Mouse (Mus musculus): Measurements from ENCODE around the gene Kif13a. TPM values are rescaled to one million over a fixed set of nuclear protein-coding genes. Genes with fewer than 3 reads are reported as not detected.
A peak's percentile ranks its signal among the peaks of the same experiment; 100 is the strongest.

Gene Kif13a
- polyA plus RNA-seq, 1 experiment from 2014 or later: 13.5 TPM

DNA sequence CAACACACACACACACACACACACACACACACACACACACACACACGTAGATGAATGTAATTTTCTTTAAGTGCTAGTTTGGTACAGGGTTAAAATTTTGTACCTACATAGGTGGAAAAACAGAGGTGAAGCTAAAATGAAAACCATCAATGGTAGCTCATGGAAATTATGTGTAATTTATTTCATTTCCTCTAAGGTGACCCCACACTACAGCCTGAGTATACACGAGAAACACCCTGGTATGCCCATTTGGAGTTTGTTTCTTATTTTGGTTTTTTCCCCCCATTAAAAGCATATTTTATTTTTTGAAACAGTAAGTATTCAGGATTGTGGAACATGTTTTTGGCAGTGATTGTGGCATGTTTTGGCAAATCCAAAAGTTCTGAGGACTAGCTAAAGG is 21.3 kb downstream of the Kif13a start:
- no peaks in the 10 kb centered on the region for H3K36me3 ChIP-seq (ENCODE audit: control insufficient read depth, insufficient read depth, low read length)
- H3K4me1 ChIP-seq (replicated peaks; ENCODE audit: control insufficient read depth, insufficient read depth): peaks cover 2% of the 10 kb centered on the region; the same call in 1 of the 2 replicates
- no peak for DNase-seq (ENCODE audit: low spot score)
- no peaks in the 10 kb centered on the region for H3K27me3 ChIP-seq (ENCODE audit: control insufficient read depth, insufficient read depth, low read length)
- TF ChIP-seq EP300 (optimal IDR thresholded peaks at IDR 0.05): no peak
- TF ChIP-seq CTCF (IDR thresholded peaks at IDR 0.05; ENCODE audit: low read depth): no peak
- H3K9ac ChIP-seq (ENCODE audit: low read length): no peak overlapping the region
- no peak overlapping the region for H3K27ac ChIP-seq (replicated peaks)
- ATAC-seq (ENCODE audit: low FRiP score, low TSS enrichment): no peak
- WGBS: 70% methylated on average over 2 of the region's 2 CpGs
- H3K9me3 ChIP-seq (ENCODE audit: control insufficient read depth, low read length): no peaks in the 10 kb centered on the region
- no peak overlapping the region for H3K4me2 ChIP-seq (replicated peaks; ENCODE audit: low read depth)
- H3K4me3 ChIP-seq (ENCODE audit: low read depth, low read length): no peak overlapping the region

DNA sequence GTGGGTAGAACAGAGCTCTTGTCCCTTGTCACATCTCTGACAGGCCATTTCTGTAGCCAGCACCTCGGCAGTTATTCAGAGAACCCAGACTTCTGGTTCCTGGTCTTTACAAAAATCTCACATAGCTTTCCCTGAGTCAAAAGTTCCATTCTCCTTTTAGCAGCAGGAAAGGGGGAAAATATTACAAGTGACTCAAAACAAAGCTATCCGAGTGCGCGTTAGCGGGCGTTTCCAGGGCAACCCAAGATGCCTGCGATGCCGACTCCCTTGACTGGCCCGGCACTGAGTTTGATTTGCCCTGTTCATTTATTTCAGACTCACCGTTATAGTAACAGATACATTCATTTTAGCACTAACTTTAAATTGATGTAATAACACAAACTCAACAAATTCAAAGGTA is 21.8 kb downstream of the Kif13a start:
- WGBS: 47% methylated on average over 10 of the region's 10 CpGs
- no peak for ATAC-seq (ENCODE audit: low FRiP score, low TSS enrichment)
- TF ChIP-seq CTCF (IDR thresholded peaks at IDR 0.05; ENCODE audit: low read depth): no peak
- TF ChIP-seq EP300 (optimal IDR thresholded peaks at IDR 0.05): no peak

DNA sequence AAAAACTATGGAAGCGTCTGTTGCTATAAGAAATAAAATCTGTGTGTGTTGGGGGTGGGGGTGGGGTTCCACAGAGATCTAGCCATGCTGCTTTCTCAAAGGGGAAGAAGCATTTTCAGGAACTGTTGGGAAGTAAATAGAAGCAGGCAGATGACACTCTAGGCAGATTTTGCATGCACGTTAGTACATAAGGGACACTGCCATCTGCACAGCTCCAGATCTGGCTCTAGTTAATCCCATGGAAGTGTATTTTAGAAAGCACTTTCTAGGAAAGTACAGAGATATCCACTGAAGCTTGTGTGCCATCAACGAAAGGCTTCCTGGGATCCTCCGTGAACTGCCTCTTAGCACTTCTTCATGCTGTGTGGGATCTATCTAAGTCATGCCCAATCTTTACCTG is 22.6 kb downstream of the Kif13a start:
- Histone ChIP-seq H3K4me2 (replicated peaks; ENCODE audit: low read depth) (no peak overlapping the region), H3K36me3 (ENCODE audit: control insufficient read depth, insufficient read depth, low read length) (no peaks in the 10 kb centered on the region), H3K27me3 (ENCODE audit: control insufficient read depth, insufficient read depth, low read length) (no peaks in the 10 kb centered on the region), H3K4me1 (replicated peaks; ENCODE audit: control insufficient read depth, insufficient read depth) (peaks cover 2% of the 10 kb centered on the region; the same call in 1 of the 2 replicates), H3K4me3 (ENCODE audit: low read depth, low read length) (no peak overlapping the region), H3K9ac (ENCODE audit: low read length) (no peak overlapping the region), H3K27ac (replicated peaks) (no peak overlapping the region), H3K9me3 (ENCODE audit: control insufficient read depth, low read length) (no peaks in the 10 kb centered on the region)
- no peak for TF ChIP-seq EP300 (optimal IDR thresholded peaks at IDR 0.05)
- TF ChIP-seq CTCF (IDR thresholded peaks at IDR 0.05; ENCODE audit: low read depth): no peak
- no peak for ATAC-seq (ENCODE audit: low FRiP score, low TSS enrichment)
- no peak for DNase-seq (ENCODE audit: low spot score)
- WGBS: 90% methylated on average over 4 of the region's 4 CpGs

More for the DNA sequence above, 21.8 kb downstream of the Kif13a start:
- H3K4me2 ChIP-seq (replicated peaks; ENCODE audit: low read depth): no peak overlapping the region
- H3K27ac ChIP-seq (replicated peaks): no peak overlapping the region
- H3K9me3 ChIP-seq (ENCODE audit: control insufficient read depth, low read length): no peaks in the 10 kb centered on the region
- H3K4me1 ChIP-seq (replicated peaks; ENCODE audit: control insufficient read depth, insufficient read depth): peaks cover 2% of the 10 kb centered on the region; the same call in 1 of the 2 replicates
- peak; percentile 28 for DNase-seq (ENCODE audit: low spot score)
- H3K36me3 ChIP-seq (ENCODE audit: control insufficient read depth, insufficient read depth, low read length): no peaks in the 10 kb centered on the region
- H3K27me3 ChIP-seq (ENCODE audit: control insufficient read depth, insufficient read depth, low read length): no peaks in the 10 kb centered on the region
- H3K9ac ChIP-seq (ENCODE audit: low read length): no peak overlapping the region
- H3K4me3 ChIP-seq (ENCODE audit: low read depth, low read length): no peak overlapping the region

DNA sequence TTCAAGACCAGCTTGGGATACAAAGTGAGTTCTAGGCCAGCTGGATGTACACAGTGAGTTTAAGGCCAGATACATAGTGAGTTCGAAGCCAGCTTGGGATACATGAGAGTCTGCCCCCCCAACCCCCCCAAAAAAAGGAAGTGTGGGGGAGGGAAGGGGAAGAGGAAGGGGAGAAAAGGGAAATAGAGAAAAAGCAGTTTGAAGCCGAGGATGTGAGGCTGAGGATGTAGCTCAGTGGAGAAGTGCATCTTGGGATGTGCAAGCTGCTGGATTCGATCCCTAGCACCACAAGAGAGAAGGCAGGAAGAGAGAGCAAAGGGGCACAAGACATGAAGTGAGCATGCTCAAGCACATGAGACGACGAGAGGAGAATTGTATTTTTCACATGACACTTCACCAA is 23.7 kb downstream of the Kif13a start:
- no peaks in the 10 kb centered on the region for H3K27me3 ChIP-seq (ENCODE audit: control insufficient read depth, insufficient read depth, low read length)
- no peaks in the 10 kb centered on the region for H3K4me1 ChIP-seq (replicated peaks; ENCODE audit: control insufficient read depth, insufficient read depth)
- H3K4me3 ChIP-seq (ENCODE audit: low read depth, low read length): no peak overlapping the region
- 83% methylated on average over 5 of the region's 5 CpGs for WGBS
- H3K9ac ChIP-seq (ENCODE audit: low read length): no peak overlapping the region; the same call in 1 of the 2 replicates
- ATAC-seq (ENCODE audit: low FRiP score, low TSS enrichment) (no peak), DNase-seq (ENCODE audit: low spot score) (no peak)
- TF ChIP-seq EP300 (optimal IDR thresholded peaks at IDR 0.05): no peak
- TF ChIP-seq CTCF (IDR thresholded peaks at IDR 0.05; ENCODE audit: low read depth): no peak
- no peaks in the 10 kb centered on the region for H3K9me3 ChIP-seq (ENCODE audit: control insufficient read depth, low read length)
- H3K4me2 ChIP-seq (replicated peaks; ENCODE audit: low read depth): no peak overlapping the region
- no peaks in the 10 kb centered on the region for H3K36me3 ChIP-seq (ENCODE audit: control insufficient read depth, insufficient read depth, low read length)
- no peak overlapping the region for H3K27ac ChIP-seq (replicated peaks)

DNA sequence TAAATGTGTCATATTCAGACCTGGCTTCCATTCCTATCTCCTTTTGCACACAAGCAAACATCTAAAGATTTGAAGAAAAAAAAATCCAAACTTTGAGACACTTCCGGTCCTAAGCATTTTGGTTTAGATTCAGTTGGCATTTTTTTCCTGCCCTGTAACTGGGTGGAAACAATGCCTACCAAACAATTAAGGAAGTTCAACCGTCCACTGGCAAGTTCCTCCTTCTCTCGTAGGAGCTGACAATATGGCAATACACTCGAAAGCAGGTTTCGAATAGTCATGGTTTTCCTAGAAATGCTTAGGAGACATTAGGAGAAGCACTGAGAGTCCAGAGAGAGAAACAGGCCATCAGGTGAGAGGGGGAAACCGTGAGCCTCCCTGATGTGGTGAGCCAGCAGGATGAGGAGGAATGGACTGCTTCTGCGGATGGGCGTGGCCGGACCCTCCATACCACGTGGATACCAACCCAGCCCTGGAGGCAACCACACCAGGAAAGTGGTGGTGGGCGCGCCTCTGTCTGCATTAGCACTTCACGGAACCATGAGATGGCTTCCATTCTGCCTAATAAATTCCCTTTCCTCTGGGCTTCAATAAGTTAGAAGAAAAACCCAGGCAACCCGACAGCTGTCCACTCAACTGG is 24.6 kb downstream of the Kif13a start:
- Histone ChIP-seq H3K36me3 (ENCODE audit: control insufficient read depth, insufficient read depth, low read length) (no peaks in the 10 kb centered on the region), H3K9ac (ENCODE audit: low read length) (no peak overlapping the region), H3K4me3 (ENCODE audit: low read depth, low read length) (no peak overlapping the region), H3K9me3 (ENCODE audit: control insufficient read depth, low read length) (no peaks in the 10 kb centered on the region), H3K27me3 (ENCODE audit: control insufficient read depth, insufficient read depth, low read length) (no peaks in the 10 kb centered on the region), H3K4me2 (replicated peaks; ENCODE audit: low read depth) (no peak overlapping the region), H3K27ac (replicated peaks) (no peak overlapping the region), H3K4me1 (replicated peaks; ENCODE audit: control insufficient read depth, insufficient read depth) (no peaks in the 10 kb centered on the region)
- DNase-seq (ENCODE audit: low spot score) (no peak), ATAC-seq (ENCODE audit: low FRiP score, low TSS enrichment) (no peak)
- 78% methylated on average over 14 of the region's 14 CpGs for WGBS
- TF ChIP-seq EP300 (optimal IDR thresholded peaks at IDR 0.05) (no peak), CTCF (IDR thresholded peaks at IDR 0.05; ENCODE audit: low read depth) (no peak)

DNA sequence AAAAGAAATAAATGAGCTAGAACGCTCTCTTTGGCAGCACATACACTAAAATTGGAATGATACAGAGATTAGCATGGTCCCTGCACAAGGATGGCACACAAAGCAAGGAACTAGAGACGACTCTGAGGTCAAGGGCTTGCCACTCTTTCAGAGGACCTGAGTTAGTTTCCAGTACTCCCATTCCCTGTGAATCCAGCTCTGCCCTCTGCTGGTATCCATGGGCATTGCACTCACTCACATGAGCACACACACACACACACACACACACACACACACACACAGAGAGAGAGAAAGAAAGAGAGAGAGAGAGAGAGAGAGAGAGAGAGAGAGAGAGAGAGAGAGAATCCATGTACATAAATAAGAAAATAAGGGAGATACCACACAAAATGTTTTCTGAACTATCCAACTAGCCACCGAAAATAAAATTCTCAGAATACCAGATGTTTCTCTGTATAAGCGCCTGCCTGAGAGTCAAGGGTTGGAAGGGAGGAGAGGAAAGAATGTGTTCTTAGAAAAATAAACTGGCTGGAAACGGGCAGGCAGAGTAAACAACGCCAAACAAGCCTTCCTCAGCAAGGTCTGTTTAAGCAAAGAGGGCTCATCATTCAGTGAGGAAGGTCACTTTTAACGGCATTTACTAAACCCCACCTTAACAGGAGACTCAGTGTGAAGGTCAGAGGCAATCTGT is 27.0 kb downstream of the Kif13a start:
- DNase-seq (ENCODE audit: low spot score): no peak
- ATAC-seq (ENCODE audit: low FRiP score, low TSS enrichment): no peak
- no peaks in the 10 kb centered on the region for H3K36me3 ChIP-seq (ENCODE audit: control insufficient read depth, insufficient read depth, low read length)
- H3K9ac ChIP-seq (ENCODE audit: low read length): no peak overlapping the region
- no peaks in the 10 kb centered on the region for H3K9me3 ChIP-seq (ENCODE audit: control insufficient read depth, low read length)
- H3K27ac ChIP-seq (replicated peaks): no peak overlapping the region
- H3K4me2 ChIP-seq (replicated peaks; ENCODE audit: low read depth): no peak overlapping the region
- TF ChIP-seq EP300 (optimal IDR thresholded peaks at IDR 0.05) (no peak), CTCF (IDR thresholded peaks at IDR 0.05; ENCODE audit: low read depth) (peak; percentile 47)
- 82% methylated on average over 7 of the region's 7 CpGs for WGBS
- no peak overlapping the region for H3K4me3 ChIP-seq (ENCODE audit: low read depth, low read length)
- H3K4me1 ChIP-seq (replicated peaks; ENCODE audit: control insufficient read depth, insufficient read depth): no peaks in the 10 kb centered on the region
- no peaks in the 10 kb centered on the region for H3K27me3 ChIP-seq (ENCODE audit: control insufficient read depth, insufficient read depth, low read length)
